Mouse (Mus musculus) layer of hippocampus, postnatal 14 days (tissue): Measurements from ENCODE around the gene Prmt7. TPM values are rescaled to one million over a fixed set of nuclear protein-coding genes. Genes with fewer than 3 reads are reported as not detected.
"Not testable (repeated sequence)": the region's sequence is repeated elsewhere in the genome, so short reads cannot be mapped to it uniquely, and the experiment has no call there.

Source experiments
- DNase-seq, 2 experiments: peaks; one replicate each; pipeline ENCODE4 v3.0.0; 2021 to 2022; ENCODE audit warnings: low spot score in 2 of 2, mixed read lengths in 1 of 2
- long read RNA-seq, 2 experiments: library from polyadenylated mRNA; stranded (forward); transcript quantifications; one replicate each; pipeline ENCODE4 v2.0.0; 2021
- total RNA-seq, 2 experiments: library from RNA; stranded (reverse); gene quantifications; 2 replicates each; pipeline ENCODE4 v1.2.3; 2021

Prmt7 gene
- 10 to 100 TPM; 32.1 to 34.3 TPM for total RNA-seq
- long read RNA-seq, experiment 1, transcript Prmt7-201 (18 exons, 3,472 nt) = major isoform, 65 of 95 reads
- long read RNA-seq, experiment 1, partial matches to known transcripts = 22 of 95 reads
- long read RNA-seq, experiment 1, other reads (novel, unspliced or antisense) = 5 of 95 reads
- long read RNA-seq, experiment 2, transcript Prmt7-201 (18 exons, 3,472 nt) = major isoform, 99 of 145 reads
- long read RNA-seq, experiment 2, partial matches to known transcripts = 38 of 145 reads
- long read RNA-seq, experiment 2, other reads (novel, unspliced or antisense) = 6 of 145 reads

- DNase-seq = peak; percentile 94 to 96
Measured at GRCm38 (mm10) chr8:106210821-106211345, at the start of gene Prmt7, which contains the start of gene Slc7a6os. Prmt7 (plus strand) TSS chr8:106210936. Slc7a6os (minus strand) TSS chr8:106210935.

- DNase-seq = no peak
Measured at GRCm38 (mm10) chr8:106163251-106163650, 47.5 kb upstream of the Prmt7 start.

GRCm38 (mm10) chr8:106165460-106165859 is 45.3 kb upstream of the Prmt7 start:
- peak; percentile 57 to 76 for DNase-seq

DNA sequence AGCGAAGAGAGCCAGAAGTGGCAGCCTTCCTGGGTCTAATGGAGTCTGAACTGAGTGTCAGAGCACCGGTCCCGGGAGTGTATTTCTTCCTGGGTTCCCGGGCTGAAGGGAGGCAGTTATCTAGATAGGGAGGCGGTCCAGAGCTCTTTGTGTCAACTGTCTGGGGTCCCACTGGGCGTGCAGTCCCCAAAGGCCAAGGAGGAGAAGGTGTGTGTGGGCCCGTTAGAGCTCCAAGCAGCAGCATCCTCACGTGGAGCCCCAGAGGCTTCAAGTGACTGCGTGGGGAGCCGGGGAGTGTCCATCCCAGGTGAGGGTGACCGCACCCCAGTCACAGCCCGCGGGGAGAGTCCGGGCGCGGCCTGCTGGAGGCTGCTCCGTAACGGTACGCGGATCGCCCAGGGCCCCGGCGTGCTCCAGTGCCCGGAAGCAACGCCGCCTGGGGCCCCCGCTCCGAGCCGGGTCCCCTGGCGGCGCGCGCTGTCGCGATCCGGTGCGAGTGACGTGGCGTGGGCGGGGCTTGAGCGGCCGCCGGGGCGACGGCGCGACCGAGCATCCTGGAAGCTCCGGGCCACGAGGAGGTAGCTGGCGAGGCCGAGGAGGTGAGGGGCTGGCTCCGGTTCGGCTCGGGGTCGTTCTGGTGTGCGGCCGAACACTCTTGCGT is 42.2 kb upstream of the Prmt7 start, which contains the start of gene Slc7a6:
TSS of gene Slc7a6 (plus strand) at position 502 of the 661 bp plus-strand sequence.
- DNase-seq = peak; percentile 83 to 87

DNA sequence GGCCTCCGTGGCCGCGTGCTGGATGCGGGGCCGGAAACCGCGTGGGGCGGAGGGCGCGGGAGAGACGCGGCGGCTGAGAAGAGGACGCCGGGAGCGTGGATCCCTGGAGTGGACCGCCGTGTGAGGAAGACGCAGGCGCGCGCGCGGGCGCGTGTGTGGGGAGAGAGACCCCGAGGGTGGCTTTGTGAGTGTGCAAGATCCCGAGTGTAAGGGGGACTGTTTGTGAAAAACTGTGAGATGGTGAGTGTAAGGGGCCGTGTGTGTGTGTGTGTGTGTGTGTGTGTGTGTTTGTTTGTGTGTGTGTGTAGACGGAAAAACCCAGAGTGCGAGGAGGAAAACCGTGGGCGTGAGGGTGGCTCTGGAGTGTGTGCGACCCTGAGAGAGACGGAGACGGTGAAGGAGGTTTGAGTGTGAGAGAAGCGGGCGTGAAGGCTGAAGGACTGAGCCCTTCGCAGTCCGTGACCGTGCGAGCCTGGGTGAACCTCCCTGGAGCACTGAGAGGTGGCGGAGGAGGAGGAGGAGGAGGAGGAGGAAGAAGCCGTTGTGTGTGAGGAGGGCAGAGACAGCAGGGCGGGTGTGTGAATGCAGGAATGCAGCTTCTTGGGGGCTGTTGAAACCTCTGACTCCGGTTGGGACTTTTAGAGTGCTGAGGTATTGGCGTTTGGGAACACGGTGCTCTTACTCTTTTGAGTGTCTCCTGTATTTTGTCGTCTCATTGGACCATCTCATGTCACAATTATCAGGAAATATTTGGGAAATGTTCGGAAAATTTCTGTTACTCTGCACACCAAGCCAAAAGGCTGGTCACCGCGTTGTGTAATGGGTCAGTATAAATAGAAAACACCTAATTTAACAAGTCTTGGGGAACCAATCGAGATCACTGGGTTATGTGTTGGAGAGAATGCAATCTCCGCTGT is 41.5 kb upstream of the Prmt7 start:
- peak; percentile 72 to 82 for DNase-seq

DNA sequence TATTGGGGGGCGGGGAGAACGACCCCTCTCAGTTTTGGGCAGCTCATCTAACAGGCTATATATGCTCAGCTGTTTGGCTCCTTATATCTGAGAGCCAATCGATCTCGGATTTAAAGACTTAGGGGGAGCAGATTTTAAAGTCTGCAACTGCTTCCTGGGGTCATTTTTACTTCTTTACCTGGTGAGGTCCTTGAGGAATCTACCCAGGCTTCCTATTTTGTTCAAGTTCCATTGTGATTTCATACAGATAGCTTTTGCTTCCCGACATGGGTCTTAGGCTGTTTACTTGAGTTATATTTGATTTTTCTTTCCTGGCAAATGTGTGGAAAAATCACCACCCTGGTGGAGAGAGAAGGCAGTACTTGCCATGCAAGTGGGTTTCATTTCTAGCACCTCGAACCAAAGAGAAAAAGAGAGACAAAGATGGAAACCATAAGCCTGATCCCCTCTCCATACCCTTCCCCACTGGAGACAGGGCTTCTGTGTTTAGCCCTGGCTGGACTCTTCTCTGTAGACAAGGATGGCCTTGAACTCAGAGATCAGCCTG is 40.7 kb upstream of the Prmt7 start:
- no peak for DNase-seq

DNA sequence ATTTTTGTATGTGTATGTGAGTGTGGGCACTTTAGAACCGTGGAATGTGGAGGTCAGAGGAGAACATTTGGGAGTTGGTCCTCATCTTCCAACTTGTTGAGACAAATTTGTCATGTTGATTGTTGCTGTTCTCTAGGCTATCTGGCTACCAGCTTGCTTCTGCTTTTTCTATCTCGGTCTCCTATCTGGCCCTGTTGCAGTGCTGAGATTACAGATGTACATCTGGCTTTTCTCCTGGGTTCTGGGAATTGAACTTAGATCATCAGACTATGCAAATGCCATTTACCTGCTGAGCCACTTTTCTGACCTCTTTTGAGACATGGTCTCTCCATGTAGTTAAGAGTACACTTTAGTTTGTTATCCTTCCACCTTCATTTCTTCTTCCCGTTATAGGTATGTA is 37.2 kb upstream of the Prmt7 start:
- DNase-seq = no peak

- no peak for DNase-seq
Measured at GRCm38 (mm10) chr8:106176891-106177290, 33.8 kb upstream of the Prmt7 start.

GRCm38 (mm10) chr8:106177594-106177993 is 33.1 kb upstream of the Prmt7 start:
- DNase-seq = no peak

- no peak for DNase-seq
Measured at GRCm38 (mm10) chr8:106178428-106178827, 32.3 kb upstream of the Prmt7 start.

DNA sequence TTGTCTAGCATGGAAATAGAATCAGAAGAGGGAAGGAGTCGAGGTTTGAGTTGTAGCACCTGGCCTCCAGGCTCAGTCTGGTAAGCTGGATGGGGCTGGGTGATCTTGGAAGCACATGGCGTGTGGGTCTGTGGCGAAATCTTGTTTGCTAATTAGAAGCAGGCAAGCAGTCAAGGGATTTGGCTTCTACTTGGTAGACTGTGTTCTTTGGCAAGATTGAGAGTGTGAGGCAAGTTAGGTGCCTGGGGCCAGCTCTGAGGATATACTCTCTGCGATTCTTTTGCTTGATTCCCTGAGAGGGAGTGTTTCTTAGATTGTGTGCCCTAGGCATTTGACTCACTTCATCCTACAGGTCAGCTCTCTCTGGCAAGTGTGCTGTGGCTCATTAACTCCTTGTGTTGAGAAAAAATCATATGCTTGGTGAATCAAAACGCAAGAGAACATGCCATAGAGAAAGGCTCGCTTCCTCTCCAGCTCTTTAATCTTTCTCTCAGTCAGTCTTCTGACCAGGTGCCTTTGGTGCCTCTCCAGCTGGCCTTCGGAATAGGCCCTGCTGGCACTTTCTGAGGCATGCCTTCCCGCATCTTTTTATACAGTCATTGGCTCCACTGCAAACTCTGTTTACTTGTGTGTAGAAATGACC is 25.0 kb upstream of the Prmt7 start:
- peak in 1 of 2 experiments; percentile 64 for DNase-seq

GRCm38 (mm10) chr8:106186394-106186793 is 24.3 kb upstream of the Prmt7 start:
- DNase-seq = no peak

- no peak for DNase-seq
Measured at GRCm38 (mm10) chr8:106189162-106189561, 21.6 kb upstream of the Prmt7 start.

- no peak for DNase-seq
Measured at GRCm38 (mm10) chr8:106191639-106192038, 19.1 kb upstream of the Prmt7 start.

DNA sequence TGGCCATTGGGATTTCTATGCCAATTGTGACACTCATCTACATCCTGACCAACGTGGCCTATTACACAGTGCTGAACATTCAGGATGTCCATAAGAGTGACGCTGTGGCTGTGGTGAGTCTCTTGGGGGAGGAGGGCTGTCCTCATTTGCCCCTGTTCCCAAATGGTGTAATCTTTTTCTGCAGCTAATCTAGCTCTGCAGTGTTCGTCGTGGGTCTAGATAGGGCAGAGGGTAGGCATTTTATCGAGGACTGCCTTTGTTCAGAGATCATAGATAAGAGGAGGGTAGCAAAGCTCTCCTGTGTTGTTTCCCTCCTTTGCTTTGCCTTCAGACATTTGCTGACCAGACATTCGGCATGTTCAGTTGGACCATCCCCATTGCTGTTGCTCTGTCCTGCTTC is 17.6 kb upstream of the Prmt7 start:
- DNase-seq = no peak

DNA sequence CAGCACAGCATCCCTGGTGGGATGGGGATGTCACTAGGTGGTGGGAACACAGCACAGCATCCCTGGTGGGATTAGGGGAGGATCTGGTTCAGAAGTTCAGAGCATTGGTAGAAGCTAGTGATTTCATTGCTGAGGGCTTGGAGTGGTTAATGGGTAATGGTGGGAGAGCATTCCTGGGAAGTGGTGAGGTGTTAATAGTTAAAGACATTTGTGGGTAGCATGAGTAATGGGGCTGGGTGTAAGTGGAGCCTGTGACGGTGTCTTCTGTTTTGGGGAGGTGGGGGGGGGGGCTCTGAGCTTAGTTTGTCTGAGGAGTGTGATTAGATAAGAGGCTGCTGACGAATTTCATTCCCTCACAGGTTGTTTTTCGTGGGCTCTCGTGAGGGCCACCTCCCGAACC is 16.7 kb upstream of the Prmt7 start:
- no peak for DNase-seq

DNA sequence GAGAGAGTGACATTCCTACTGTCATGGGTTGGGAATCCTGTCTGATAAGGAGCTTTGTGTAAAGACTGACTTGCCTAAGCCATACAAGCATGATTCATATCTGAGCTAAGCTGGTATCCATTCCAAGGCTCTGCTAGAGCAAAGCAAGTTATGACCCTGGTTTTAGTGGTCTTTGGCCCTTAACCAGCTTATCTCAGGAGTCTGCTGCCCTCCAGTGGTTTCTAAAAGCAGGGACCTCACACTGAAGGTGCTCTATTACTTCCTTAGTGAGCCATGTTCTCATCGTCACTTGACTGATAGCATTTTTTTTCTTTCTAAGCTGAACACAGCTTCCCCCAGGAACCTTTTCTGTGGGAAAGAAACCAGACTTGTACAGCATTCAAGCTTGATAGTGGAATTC is 12.0 kb upstream of the Prmt7 start:
- DNase-seq = peak; percentile 23 to 35

GRCm38 (mm10) chr8:106199596-106199995 is 11.1 kb upstream of the Prmt7 start:
- not testable (repeated sequence) for DNase-seq

GRCm38 (mm10) chr8:106210035-106210731 is 553 bp upstream of the Prmt7 start:
- DNase-seq = peak in 1 of 2 experiments; percentile 44

DNA sequence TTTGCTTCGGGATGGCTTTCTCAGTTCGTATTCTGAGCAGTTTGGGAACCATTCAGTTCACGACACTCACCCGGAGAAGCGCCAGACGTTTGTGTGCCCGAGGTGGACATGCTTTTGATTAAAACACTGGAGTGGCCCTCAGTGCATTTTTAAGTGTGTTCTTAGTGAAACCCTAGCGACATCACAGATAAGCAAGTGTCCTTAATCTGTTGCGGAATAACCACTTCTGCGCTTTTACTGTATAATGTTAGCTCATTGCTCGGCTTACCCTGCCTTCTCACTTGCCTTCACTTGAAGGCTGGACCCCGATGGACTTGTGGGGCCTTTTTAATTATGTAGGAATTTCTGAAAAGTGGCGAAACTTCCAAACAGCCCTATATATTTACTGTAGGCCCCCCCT is 685 bp downstream of the Prmt7 start:
- DNase-seq = peak in 1 of 2 experiments; percentile 16
